Mouse (Mus musculus): ENCODE measurements around the gene Spata20. TPM values are rescaled to one million over a fixed set of nuclear protein-coding genes. Genes with fewer than 3 reads are reported as not detected.

Gene Spata20
- not detected in 2 replicates for polyA plus RNA-seq (2015; fragmentation: Nextera tagmentation; extraction: Ambion mirVana)

DNA sequence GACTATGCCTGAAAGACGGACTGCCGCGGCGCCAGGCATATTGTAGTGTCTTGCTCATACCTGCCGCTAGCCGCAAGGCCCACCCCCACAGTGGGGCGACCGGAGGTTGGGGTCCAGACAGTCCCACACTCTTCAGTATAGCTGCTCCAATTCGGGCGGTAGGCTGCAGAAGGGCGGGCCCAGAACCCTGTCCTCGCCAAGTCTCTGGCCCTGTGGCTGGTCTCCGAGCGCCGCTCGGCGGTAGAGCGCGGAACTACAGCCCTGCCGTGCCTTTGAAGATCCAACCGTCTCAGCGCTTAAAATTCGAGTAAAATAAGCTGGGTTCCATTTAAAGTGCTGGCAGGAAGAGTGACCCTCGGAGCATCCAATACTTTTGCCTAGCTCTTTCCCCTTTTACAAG is at the start of gene Spata20:
TSS of gene Spata20 (minus strand) at position 179 of the 400 bp plus-strand sequence.
- no peaks in the 10 kb centered on the region for H3K9me3 ChIP-seq (ENCODE audit: control insufficient read depth)
- H3K36me3 ChIP-seq (ENCODE audit: control insufficient read depth, insufficient read depth) = no peaks in the 10 kb centered on the region
- ATAC-seq = peak; percentile 33
- no peaks in the 10 kb centered on the region for H3K4me1 ChIP-seq (replicated peaks; ENCODE audit: control insufficient read depth, insufficient read depth, low read length)
- no peak within 1 kb of the TSS for H3K4me3 ChIP-seq (ENCODE audit: low read depth, low read length)
- TF ChIP-seq CTCF (IDR thresholded peaks at IDR 0.05; ENCODE audit: low read depth) = peak; percentile 99
- WGBS = 3% methylated on average over 24 of the region's 24 CpGs
- no peak within 1 kb of the TSS for H3K27ac ChIP-seq (ENCODE audit: low read depth, low read length)
- H3K9ac ChIP-seq (ENCODE audit: low read depth, low read length) = no peak within 1 kb of the TSS
- H3K27me3 ChIP-seq (replicated peaks; ENCODE audit: control insufficient read depth, insufficient read depth, low read length) = peaks cover 11% of the 10 kb centered on the region; the same call in 1 of the 2 replicates
- peak within 1 kb of the TSS; percentile 35; the same call in 1 of the 2 replicates for H3K4me2 ChIP-seq (replicated peaks; ENCODE audit: low read depth)

DNA sequence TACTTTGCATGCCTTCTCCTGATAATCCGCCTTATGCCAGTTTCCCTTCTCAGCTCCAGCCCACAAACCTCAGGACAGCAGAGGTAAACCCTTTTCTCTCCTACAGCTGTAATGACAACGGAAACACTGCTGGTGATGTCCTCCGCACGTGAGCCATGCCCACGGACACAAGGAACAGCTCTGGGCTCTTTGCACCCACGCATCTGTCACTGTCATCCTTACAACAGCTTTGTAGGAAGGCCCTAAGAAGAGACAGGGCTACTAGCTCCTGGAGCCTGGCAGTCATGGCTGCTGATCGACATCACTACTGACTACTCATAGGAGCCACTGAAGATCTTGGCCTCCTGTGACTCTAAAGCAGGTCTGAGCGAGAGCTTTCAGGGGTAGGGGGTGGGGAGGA is 47.2 kb upstream of the Spata20 start:
- no peaks in the 10 kb centered on the region for H3K9me3 ChIP-seq (ENCODE audit: control insufficient read depth)
- H3K4me1 ChIP-seq (replicated peaks; ENCODE audit: control insufficient read depth, insufficient read depth, low read length) = no peaks in the 10 kb centered on the region
- ATAC-seq = no peak
- WGBS = 81% methylated on average over 8 of the region's 8 CpGs
- H3K27me3 ChIP-seq (replicated peaks; ENCODE audit: control insufficient read depth, insufficient read depth, low read length) = no peaks in the 10 kb centered on the region
- no peaks in the 10 kb centered on the region for H3K36me3 ChIP-seq (ENCODE audit: control insufficient read depth, insufficient read depth)
- no peak for TF ChIP-seq CTCF (IDR thresholded peaks at IDR 0.05; ENCODE audit: low read depth)
- no peak overlapping the region for H3K4me2 ChIP-seq (replicated peaks; ENCODE audit: low read depth)
- no peak overlapping the region for H3K27ac ChIP-seq (ENCODE audit: low read depth, low read length)
- H3K9ac ChIP-seq (ENCODE audit: low read depth, low read length) = no peak overlapping the region
- no peak overlapping the region for H3K4me3 ChIP-seq (ENCODE audit: low read depth, low read length)

GRCm38 (mm10) chr11:94528879-94529278 is 42.9 kb upstream of the Spata20 start:
- no peak overlapping the region for H3K4me3 ChIP-seq (ENCODE audit: low read depth, low read length)
- ATAC-seq = no peak
- H3K9ac ChIP-seq (ENCODE audit: low read depth, low read length) = no peak overlapping the region
- H3K27ac ChIP-seq (ENCODE audit: low read depth, low read length) = no peak overlapping the region
- no peaks in the 10 kb centered on the region for H3K27me3 ChIP-seq (replicated peaks; ENCODE audit: control insufficient read depth, insufficient read depth, low read length)
- WGBS = 54% methylated on average over 3 of the region's 3 CpGs
- no peaks in the 10 kb centered on the region for H3K4me1 ChIP-seq (replicated peaks; ENCODE audit: control insufficient read depth, insufficient read depth, low read length)
- no peaks in the 10 kb centered on the region for H3K9me3 ChIP-seq (ENCODE audit: control insufficient read depth)
- no peaks in the 10 kb centered on the region for H3K36me3 ChIP-seq (ENCODE audit: control insufficient read depth, insufficient read depth)
- H3K4me2 ChIP-seq (replicated peaks; ENCODE audit: low read depth) = no peak overlapping the region
- TF ChIP-seq CTCF (IDR thresholded peaks at IDR 0.05; ENCODE audit: low read depth) = no peak

GRCm38 (mm10) chr11:94526171-94526879 is 40.3 kb upstream of the Spata20 start:
- Histone ChIP-seq H3K27ac (ENCODE audit: low read depth, low read length) (no peak overlapping the region), H3K4me3 (ENCODE audit: low read depth, low read length) (no peak overlapping the region)
- no peak for TF ChIP-seq CTCF (IDR thresholded peaks at IDR 0.05; ENCODE audit: low read depth)

DNA sequence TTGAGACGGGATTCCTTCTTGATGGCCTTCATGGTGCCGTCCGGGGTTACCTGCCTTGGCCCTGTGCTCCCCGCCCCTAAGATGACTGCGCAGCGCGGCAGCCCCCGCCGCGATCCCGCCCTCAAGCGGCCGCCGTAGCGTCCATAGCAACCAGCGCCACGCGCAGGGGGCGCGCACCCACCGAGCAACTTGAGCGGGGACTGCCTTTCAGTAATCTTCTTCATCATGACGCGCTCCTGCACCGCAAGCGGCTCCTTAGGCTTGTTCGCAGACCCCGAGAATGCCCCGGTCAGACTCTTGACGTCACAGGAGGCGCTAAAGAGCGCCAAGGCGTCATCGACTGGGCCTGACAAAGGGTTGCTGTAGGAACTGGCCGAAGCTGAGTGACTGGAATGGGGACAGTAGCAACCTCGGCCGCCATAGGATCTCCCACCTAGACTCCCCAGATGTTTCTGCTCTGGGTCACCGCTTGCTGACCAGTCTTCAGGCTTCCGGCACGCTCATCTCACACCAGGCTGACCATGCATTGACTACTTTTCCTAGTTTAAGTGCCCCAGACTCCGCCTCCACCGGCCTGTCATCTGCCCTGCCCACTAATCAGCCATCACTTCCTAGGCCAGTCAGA is 35.4 kb upstream of the Spata20 start, which contains the start of gene Mycbpap:
TSS of gene Mycbpap (minus strand) at position 524 of the 625 bp plus-strand sequence.
- no peaks in the 10 kb centered on the region for H3K4me1 ChIP-seq (replicated peaks; ENCODE audit: control insufficient read depth, insufficient read depth, low read length)
- WGBS = 2% methylated on average over 42 of the region's 42 CpGs
- ATAC-seq = peak; percentile 61

More at GRCm38 (mm10) chr11:94526171-94526879, 40.3 kb upstream of the Spata20 start:
- Histone ChIP-seq H3K9ac (ENCODE audit: low read depth, low read length) (no peak overlapping the region), H3K36me3 (ENCODE audit: control insufficient read depth, insufficient read depth) (no peaks in the 10 kb centered on the region), H3K4me1 (replicated peaks; ENCODE audit: control insufficient read depth, insufficient read depth, low read length) (no peaks in the 10 kb centered on the region), H3K4me2 (replicated peaks; ENCODE audit: low read depth) (no peak overlapping the region), H3K9me3 (ENCODE audit: control insufficient read depth) (no peaks in the 10 kb centered on the region), H3K27me3 (replicated peaks; ENCODE audit: control insufficient read depth, insufficient read depth, low read length) (no peaks in the 10 kb centered on the region)
- 63% methylated on average over 9 of the region's 9 CpGs for WGBS
- peak; percentile 35; the same call in 1 of the 2 replicates for ATAC-seq

DNA sequence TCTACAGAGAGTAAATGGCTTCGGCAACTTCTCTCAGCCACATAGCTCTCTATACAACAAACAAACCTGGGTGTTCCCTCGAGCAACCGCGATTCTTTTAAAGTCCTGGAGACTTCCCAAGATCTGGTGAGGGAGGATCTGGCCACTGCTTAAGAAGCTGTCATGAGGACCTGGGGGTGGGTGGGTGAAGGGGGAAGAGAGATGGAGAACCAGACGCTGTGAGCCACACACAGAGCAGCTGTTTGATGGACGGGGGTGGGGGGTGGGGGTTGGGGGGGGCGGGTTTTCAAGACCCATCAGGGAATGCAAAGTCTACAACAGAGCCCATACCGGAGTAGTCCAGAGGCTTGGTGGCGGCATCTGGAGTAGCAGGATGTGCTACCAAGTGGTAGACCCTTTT is 27.5 kb upstream of the Spata20 start:
- Histone ChIP-seq H3K4me3 (ENCODE audit: low read depth, low read length) (no peak overlapping the region), H3K36me3 (ENCODE audit: control insufficient read depth, insufficient read depth) (no peaks in the 10 kb centered on the region), H3K4me2 (replicated peaks; ENCODE audit: low read depth) (no peak overlapping the region), H3K27me3 (replicated peaks; ENCODE audit: control insufficient read depth, insufficient read depth, low read length) (no peaks in the 10 kb centered on the region), H3K27ac (ENCODE audit: low read depth, low read length) (no peak overlapping the region), H3K9ac (ENCODE audit: low read depth, low read length) (no peak overlapping the region), H3K4me1 (replicated peaks; ENCODE audit: control insufficient read depth, insufficient read depth, low read length) (no peaks in the 10 kb centered on the region), H3K9me3 (ENCODE audit: control insufficient read depth) (no peaks in the 10 kb centered on the region)
- ATAC-seq = no peak
- WGBS = 44% methylated on average over 9 of the region's 9 CpGs
- no peak for TF ChIP-seq CTCF (IDR thresholded peaks at IDR 0.05; ENCODE audit: low read depth)

More for the DNA sequence above, 35.4 kb upstream of the Spata20 start, which contains the start of gene Mycbpap:
- Histone ChIP-seq H3K27me3 (replicated peaks; ENCODE audit: control insufficient read depth, insufficient read depth, low read length) (no peaks in the 10 kb centered on the region), H3K27ac (ENCODE audit: low read depth, low read length) (no peak within 1 kb of the TSS), H3K36me3 (ENCODE audit: control insufficient read depth, insufficient read depth) (no peaks in the 10 kb centered on the region), H3K4me3 (ENCODE audit: low read depth, low read length) (peak within 1 kb of the TSS; percentile 52), H3K9ac (ENCODE audit: low read depth, low read length) (peak within 1 kb of the TSS; percentile 65), H3K9me3 (ENCODE audit: control insufficient read depth) (no peaks in the 10 kb centered on the region), H3K4me2 (replicated peaks; ENCODE audit: low read depth) (peak within 1 kb of the TSS; percentile 90)
- TF ChIP-seq CTCF (IDR thresholded peaks at IDR 0.05; ENCODE audit: low read depth) = peak; percentile 46

All from intestine, postnatal 0 days (tissue).